Mouse (Mus musculus): Measurements from ENCODE around the gene Fam168a. TPM values are rescaled to one million over a fixed set of nuclear protein-coding genes. Genes with fewer than 3 reads are reported as not detected.

Gene Fam168a
- total and polyA plus RNA-seq, 3 experiments: 3.1 to 19.2 TPM; not detected in 1

GRCm38 (mm10) chr7:100736131-100736530, 29.7 kb downstream of the Fam168a start:
- Histone ChIP-seq H3K27ac (ENCODE audit: control insufficient read depth, low read depth, low read length) (no peak overlapping the region), H3K4me1 (ENCODE audit: control insufficient read depth in 1 of 2, insufficient read depth in 2 of 2, low read length in 2 of 2) (peaks cover 14 to 17% of the 10 kb centered on the region in 2 experiments), H3K79me2 (ENCODE audit: control insufficient read depth, insufficient read depth, low read length, poor library complexity) (no peaks in the 10 kb centered on the region), H3K36me3 (ENCODE audit: control insufficient read depth in 1 of 2, insufficient read depth in 2 of 2, low read length in 2 of 2) (peaks cover 0 to 22% of the 10 kb centered on the region in 2 experiments; a peak in 2 of 4 replicates), H3K9me3 (replicated peaks; ENCODE audit: insufficient read depth, low read length) (no peaks in the 10 kb centered on the region), H3K27me3 (ENCODE audit: control insufficient read depth in 1 of 2, insufficient read depth in 2 of 2, low read length in 2 of 2) (no peaks in the 10 kb centered on the region), H3K9ac (ENCODE audit: control insufficient read depth, low read depth, low read length, poor library complexity, severe bottlenecking) (no peak overlapping the region), H3K4me3 (ENCODE audit: control insufficient read depth in 1 of 2, insufficient read depth in 1 of 2, low read depth in 2 of 2, low read length in 2 of 2) (no peak overlapping the region)
- TF ChIP-seq POLR2AphosphoS2 (IDR thresholded peaks at IDR 0.05; ENCODE audit: low read length) (no peak), CHD1 (IDR thresholded peaks at IDR 0.05; ENCODE audit: low read depth, low read length) (no peak), RCOR1 (IDR thresholded peaks at IDR 0.05; ENCODE audit: low read depth, low read length) (no peak), MYB (IDR thresholded peaks at IDR 0.05; ENCODE audit: low read depth, low read length) (no peak), SMC3 (IDR thresholded peaks at IDR 0.05; ENCODE audit: low read depth, low read length) (no peak), GABPA (IDR thresholded peaks at IDR 0.05; ENCODE audit: low read depth, low read length) (no peak), NELFE (IDR thresholded peaks at IDR 0.05; ENCODE audit: low read depth, low read length) (no peak), TCF12 (IDR thresholded peaks at IDR 0.05; ENCODE audit: low read depth, low read length) (peak; percentile 27; the same call in 1 of the 2 replicates), ZMIZ1 (IDR thresholded peaks at IDR 0.05; ENCODE audit: low read depth, low read length) (no peak), GATA1 (IDR thresholded peaks at IDR 0.05; ENCODE audit: low read depth, low read length) (peak; percentile 59), USF2 (IDR thresholded peaks at IDR 0.05; ENCODE audit: borderline replicate concordance in 1 of 2, insufficient read depth in 1 of 2, low read depth in 1 of 2, low read length in 2 of 2) (no peak), ZKSCAN1 (IDR thresholded peaks at IDR 0.05; ENCODE audit: low read depth, low read length) (no peak), E2F4 (IDR thresholded peaks at IDR 0.05; ENCODE audit: borderline replicate concordance, low read depth, low read length) (no peak), CTCF (IDR thresholded peaks at IDR 0.05 in 2 of 3, conservative IDR thresholded peaks at IDR 0.05 in 1 of 3; ENCODE audit: control insufficient read depth in 1 of 3, insufficient read depth in 1 of 3, low read depth in 2 of 3, low read length in 3 of 3, poor library complexity in 1 of 3, severe bottlenecking in 1 of 3) (no peak), TAL1 (IDR thresholded peaks at IDR 0.05; ENCODE audit: low read length) (no peak), ETS1 (IDR thresholded peaks at IDR 0.05; ENCODE audit: low read depth, low read length) (peak; percentile 26; the same call in 1 of the 2 replicates), KAT2A (conservative IDR thresholded peaks at IDR 0.05; ENCODE audit: low read depth, low read length) (no peak), EP300 (IDR thresholded peaks at IDR 0.05; ENCODE audit: low read depth in 1 of 2, low read length in 2 of 2) (peak in 1 of 2 experiments; percentile 3; a peak in 1 of 4 replicates), NRF1 (IDR thresholded peaks at IDR 0.05; ENCODE audit: insufficient read depth, low read depth, low read length, poor library complexity, severe bottlenecking) (no peak), MEF2A (IDR thresholded peaks at IDR 0.05; ENCODE audit: extremely low read depth, insufficient replicate concordance, low read depth, low read length, poor library complexity, severe bottlenecking) (no peak), MAX (IDR thresholded peaks at IDR 0.05; ENCODE audit: low read length) (no peak), USF1 (IDR thresholded peaks at IDR 0.05; ENCODE audit: low read depth, low read length) (no peak), POLR2A (IDR thresholded peaks at IDR 0.05; ENCODE audit: control insufficient read depth in 1 of 2, insufficient read depth in 1 of 2, low read depth in 1 of 2, low read length in 2 of 2, poor library complexity in 1 of 2) (no peak)
- peak; percentile 58 for DNase-seq (ENCODE audit: low read depth, low spot score)
